Mouse (Mus musculus): Measurements from ENCODE around the gene Grip1. TPM values are rescaled to one million over a fixed set of nuclear protein-coding genes. Genes with fewer than 3 reads are reported as not detected.

Gene Grip1
- polyA plus RNA-seq, 1 experiment from 2014 or later: 16.2 TPM

DNA sequence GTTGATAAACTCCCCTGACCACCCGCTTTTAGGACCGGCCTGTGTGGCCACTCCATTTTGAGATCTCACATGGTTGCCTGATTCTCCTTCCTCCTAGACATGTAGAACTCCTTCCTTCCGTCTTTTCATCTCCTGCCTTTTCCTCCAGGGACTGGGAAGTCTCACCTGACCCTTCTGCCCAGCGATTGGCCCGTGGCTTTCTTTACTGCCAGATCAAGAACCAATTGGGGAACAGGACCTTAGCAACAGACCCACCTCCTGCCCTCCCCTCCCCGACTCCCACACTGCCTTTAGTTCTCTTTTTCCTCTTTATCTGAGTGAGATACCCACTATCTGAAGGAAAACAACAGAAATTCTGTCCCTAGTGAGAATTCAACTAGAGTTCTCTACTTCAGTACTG lies 180.9 kb downstream of the Grip1 start:
- Histone ChIP-seq H3K9ac (ENCODE audit: low read length) (no peak overlapping the region), H3K4me1 (ENCODE audit: control insufficient read depth, insufficient read depth, low read length) (no peaks in the 10 kb centered on the region), H3K27me3 (ENCODE audit: control insufficient read depth, insufficient read depth, low read length) (no peaks in the 10 kb centered on the region), H3K4me3 (ENCODE audit: low read depth, low read length) (no peak overlapping the region), H3K4me2 (ENCODE audit: low read depth) (no peak overlapping the region), H3K9me3 (ENCODE audit: control insufficient read depth, low read length) (no peaks in the 10 kb centered on the region), H3K27ac (ENCODE audit: low read depth, low read length) (no peak overlapping the region), H3K36me3 (ENCODE audit: control insufficient read depth, insufficient read depth, low read length) (no peaks in the 10 kb centered on the region)
- ATAC-seq (ENCODE audit: insufficient read depth, low FRiP score, low TSS enrichment) (no peak), DNase-seq (ENCODE audit: low spot score) (no peak)
- WGBS: 74% methylated on average over 6 of the region's 6 CpGs

DNA sequence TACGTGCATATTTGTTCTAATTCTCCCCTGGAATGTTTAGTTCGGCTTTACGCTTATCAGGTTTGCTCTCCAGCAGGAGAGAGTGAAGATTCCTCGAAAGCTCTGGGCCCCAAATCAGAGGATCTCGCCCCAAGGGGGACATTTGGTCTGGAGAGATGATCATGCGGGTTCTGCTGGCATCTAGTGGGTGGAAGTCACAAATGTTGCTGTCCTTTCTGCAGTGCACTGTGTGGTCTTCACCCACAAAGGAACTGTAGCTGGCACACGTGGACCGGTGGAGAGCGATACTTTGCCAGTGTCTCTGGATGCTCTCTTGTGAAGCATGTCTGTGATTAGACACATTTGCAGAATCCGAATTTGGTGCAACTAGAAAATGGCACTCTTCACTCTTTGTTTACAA lies 186.9 kb downstream of the Grip1 start:
- Histone ChIP-seq H3K4me1 (ENCODE audit: control insufficient read depth, insufficient read depth, low read length) (no peaks in the 10 kb centered on the region), H3K4me2 (ENCODE audit: low read depth) (no peak overlapping the region), H3K9me3 (ENCODE audit: control insufficient read depth, low read length) (no peaks in the 10 kb centered on the region), H3K27ac (ENCODE audit: low read depth, low read length) (no peak overlapping the region), H3K36me3 (ENCODE audit: control insufficient read depth, insufficient read depth, low read length) (no peaks in the 10 kb centered on the region), H3K4me3 (ENCODE audit: low read depth, low read length) (no peak overlapping the region), H3K9ac (ENCODE audit: low read length) (no peak overlapping the region), H3K27me3 (ENCODE audit: control insufficient read depth, insufficient read depth, low read length) (no peaks in the 10 kb centered on the region)
- WGBS: 84% methylated on average over 10 of the region's 10 CpGs
- DNase-seq (ENCODE audit: low spot score) (no peak), ATAC-seq (ENCODE audit: insufficient read depth, low FRiP score, low TSS enrichment) (no peak)

DNA sequence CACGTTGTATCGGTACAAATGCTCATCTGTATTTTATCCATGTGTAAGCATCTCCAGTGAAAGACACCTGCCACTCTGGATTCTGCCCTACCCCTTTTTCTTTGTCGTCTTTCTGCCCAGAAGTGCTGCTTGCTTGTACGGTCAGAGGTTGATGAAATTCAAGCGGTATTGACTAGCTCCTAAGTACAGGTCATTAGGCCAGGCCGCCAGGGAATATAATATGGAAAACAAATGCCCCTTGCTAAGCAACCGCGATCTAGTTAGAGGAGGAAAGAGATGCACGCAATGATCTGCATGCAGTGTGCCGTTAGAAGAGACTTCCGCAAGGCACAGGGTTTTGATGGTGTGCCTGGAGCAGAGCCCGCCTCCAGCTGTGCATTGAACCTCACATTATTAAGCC lies 187.4 kb downstream of the Grip1 start:
- no peaks in the 10 kb centered on the region for H3K36me3 ChIP-seq (ENCODE audit: control insufficient read depth, insufficient read depth, low read length)
- DNase-seq (ENCODE audit: low spot score) (peak; percentile 37), ATAC-seq (ENCODE audit: insufficient read depth, low FRiP score, low TSS enrichment) (no peak)
- no peak overlapping the region for H3K4me2 ChIP-seq (ENCODE audit: low read depth)
- 77% methylated on average over 12 of the region's 12 CpGs for WGBS
- no peaks in the 10 kb centered on the region for H3K4me1 ChIP-seq (ENCODE audit: control insufficient read depth, insufficient read depth, low read length)
- H3K9me3 ChIP-seq (ENCODE audit: control insufficient read depth, low read length): no peaks in the 10 kb centered on the region
- no peak overlapping the region for H3K9ac ChIP-seq (ENCODE audit: low read length)
- H3K4me3 ChIP-seq (ENCODE audit: low read depth, low read length): no peak overlapping the region
- no peaks in the 10 kb centered on the region for H3K27me3 ChIP-seq (ENCODE audit: control insufficient read depth, insufficient read depth, low read length)
- H3K27ac ChIP-seq (ENCODE audit: low read depth, low read length): no peak overlapping the region

DNA sequence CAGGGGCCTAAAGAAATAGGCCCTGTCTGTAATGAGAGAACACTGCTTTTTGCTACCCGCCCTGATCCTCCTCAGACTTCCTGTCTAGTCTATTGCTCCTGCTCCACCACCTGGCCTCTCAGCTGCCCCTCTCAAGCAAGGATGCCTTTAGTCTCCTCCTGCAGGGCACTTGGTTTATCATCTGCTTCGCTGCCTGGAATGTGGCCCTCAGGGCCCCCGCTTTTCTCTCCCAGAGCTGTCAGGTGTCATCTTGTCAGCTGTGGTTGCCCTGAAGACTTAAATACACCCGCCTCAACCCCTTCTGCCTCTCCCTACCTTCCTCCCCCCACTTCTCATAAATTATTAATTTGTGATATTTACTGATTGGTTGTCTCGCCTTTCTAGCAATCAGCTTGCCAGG lies 190.7 kb downstream of the Grip1 start:
- Histone ChIP-seq H3K4me1 (ENCODE audit: control insufficient read depth, insufficient read depth, low read length) (no peaks in the 10 kb centered on the region), H3K27me3 (ENCODE audit: control insufficient read depth, insufficient read depth, low read length) (no peaks in the 10 kb centered on the region), H3K4me3 (ENCODE audit: low read depth, low read length) (no peak overlapping the region), H3K9ac (ENCODE audit: low read length) (no peak overlapping the region), H3K36me3 (ENCODE audit: control insufficient read depth, insufficient read depth, low read length) (no peaks in the 10 kb centered on the region), H3K4me2 (ENCODE audit: low read depth) (no peak overlapping the region), H3K27ac (ENCODE audit: low read depth, low read length) (no peak overlapping the region), H3K9me3 (ENCODE audit: control insufficient read depth, low read length) (no peaks in the 10 kb centered on the region)
- 45% methylated on average over 5 of the region's 5 CpGs for WGBS
- ATAC-seq (ENCODE audit: insufficient read depth, low FRiP score, low TSS enrichment) (no peak), DNase-seq (ENCODE audit: low spot score) (no peak)

DNA sequence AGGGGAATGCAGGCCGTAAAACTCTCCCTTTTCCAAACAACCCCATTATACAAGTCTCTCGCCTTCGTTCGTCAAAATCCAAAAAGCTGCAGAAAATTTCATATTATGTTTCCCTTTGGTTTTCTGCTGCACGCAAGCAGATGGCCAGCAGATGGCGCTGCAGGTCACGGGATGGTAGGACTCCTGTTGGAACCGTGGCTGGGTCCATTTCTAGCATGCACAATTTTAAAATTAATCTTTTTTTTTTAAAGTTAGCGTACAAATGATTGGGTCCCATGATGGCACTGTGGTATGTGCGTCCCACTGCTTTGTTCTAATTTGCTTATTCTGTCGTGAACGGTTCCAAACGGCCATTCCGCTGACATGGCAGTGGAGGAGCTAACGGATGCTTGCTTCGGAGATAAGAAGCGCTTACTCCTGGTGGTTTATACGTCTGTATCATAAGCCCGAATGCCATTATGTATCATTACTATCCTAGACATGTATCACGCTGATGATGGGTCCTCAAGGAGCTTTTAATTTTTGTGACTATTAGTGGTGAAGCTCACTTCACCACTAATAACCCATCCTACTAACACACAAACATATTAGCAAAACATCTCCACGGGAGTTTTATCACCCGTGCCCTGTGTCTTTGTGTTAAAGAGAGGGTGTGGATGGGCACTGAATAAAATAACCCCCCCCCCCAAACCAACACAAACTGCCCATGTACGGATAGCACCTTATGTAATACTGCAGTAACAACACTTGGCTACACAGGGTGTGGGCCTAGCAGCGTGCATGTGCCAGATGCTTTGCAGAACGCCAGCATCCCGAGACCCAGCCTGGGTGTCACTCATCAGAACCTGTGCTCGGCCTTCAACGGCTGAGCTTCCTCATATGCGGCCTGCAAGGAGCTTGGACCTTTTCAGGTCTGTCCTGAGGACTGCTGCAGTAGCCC lies 193.1 kb downstream of the Grip1 start:
- Histone ChIP-seq H3K27ac (ENCODE audit: low read depth, low read length) (no peak overlapping the region), H3K4me3 (ENCODE audit: low read depth, low read length) (no peak overlapping the region), H3K4me1 (ENCODE audit: control insufficient read depth, insufficient read depth, low read length) (no peaks in the 10 kb centered on the region), H3K27me3 (ENCODE audit: control insufficient read depth, insufficient read depth, low read length) (no peaks in the 10 kb centered on the region), H3K9ac (ENCODE audit: low read length) (no peak overlapping the region), H3K9me3 (ENCODE audit: control insufficient read depth, low read length) (no peaks in the 10 kb centered on the region), H3K36me3 (ENCODE audit: control insufficient read depth, insufficient read depth, low read length) (no peaks in the 10 kb centered on the region), H3K4me2 (ENCODE audit: low read depth) (no peak overlapping the region)
- ATAC-seq (ENCODE audit: insufficient read depth, low FRiP score, low TSS enrichment): no peak; the same call in 1 of the 2 replicates
- DNase-seq (ENCODE audit: low spot score): peak; percentile 71
- WGBS: 68% methylated on average over 29 of the region's 29 CpGs

DNA sequence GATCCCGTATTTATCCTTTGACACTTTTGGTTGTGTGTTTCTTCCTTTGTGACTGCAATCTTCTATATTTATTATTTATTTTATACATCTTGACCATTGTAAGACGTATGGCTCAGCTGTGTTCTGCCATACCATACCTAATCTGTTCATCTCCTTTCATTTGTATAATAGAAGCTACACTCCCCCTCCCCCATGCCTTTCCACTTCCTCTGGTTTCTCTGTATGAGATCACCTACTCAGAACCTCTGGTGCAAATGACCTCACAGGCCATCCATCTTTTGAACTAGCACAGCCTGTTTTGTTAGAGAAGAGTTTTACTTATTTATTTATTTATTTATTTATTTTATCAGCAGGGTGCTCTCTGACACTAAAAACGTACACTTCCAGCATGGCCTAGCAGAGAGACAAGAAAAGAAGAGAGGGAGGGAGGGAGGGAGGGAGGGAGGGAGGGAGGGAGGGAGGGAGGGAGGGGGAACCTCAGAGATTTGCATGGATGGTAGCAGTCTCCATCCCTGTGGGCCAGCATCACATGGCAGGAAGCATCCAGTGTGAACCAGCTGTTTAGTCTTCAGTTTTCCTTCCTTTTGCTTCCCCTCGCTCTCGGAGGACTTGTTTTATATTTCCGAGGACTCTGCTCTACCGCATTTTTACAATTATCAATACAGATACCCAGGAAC lies 207.2 kb downstream of the Grip1 start:
- H3K27ac ChIP-seq (ENCODE audit: low read depth, low read length): no peak overlapping the region
- H3K4me1 ChIP-seq (ENCODE audit: control insufficient read depth, insufficient read depth, low read length): peaks cover under 1% of the 10 kb centered on the region; the same call in 1 of the 2 replicates
- H3K27me3 ChIP-seq (ENCODE audit: control insufficient read depth, insufficient read depth, low read length): no peaks in the 10 kb centered on the region
- no peak overlapping the region for H3K4me3 ChIP-seq (ENCODE audit: low read depth, low read length)
- no peaks in the 10 kb centered on the region for H3K9me3 ChIP-seq (ENCODE audit: control insufficient read depth, low read length)
- DNase-seq (ENCODE audit: low spot score) (no peak), ATAC-seq (ENCODE audit: insufficient read depth, low FRiP score, low TSS enrichment) (no peak; the same call in 1 of the 2 replicates)
- H3K36me3 ChIP-seq (ENCODE audit: control insufficient read depth, insufficient read depth, low read length): no peaks in the 10 kb centered on the region
- no peak overlapping the region for H3K4me2 ChIP-seq (ENCODE audit: low read depth)
- no peak overlapping the region for H3K9ac ChIP-seq (ENCODE audit: low read length)
- WGBS: 69% methylated on average over 7 of the region's 7 CpGs

DNA sequence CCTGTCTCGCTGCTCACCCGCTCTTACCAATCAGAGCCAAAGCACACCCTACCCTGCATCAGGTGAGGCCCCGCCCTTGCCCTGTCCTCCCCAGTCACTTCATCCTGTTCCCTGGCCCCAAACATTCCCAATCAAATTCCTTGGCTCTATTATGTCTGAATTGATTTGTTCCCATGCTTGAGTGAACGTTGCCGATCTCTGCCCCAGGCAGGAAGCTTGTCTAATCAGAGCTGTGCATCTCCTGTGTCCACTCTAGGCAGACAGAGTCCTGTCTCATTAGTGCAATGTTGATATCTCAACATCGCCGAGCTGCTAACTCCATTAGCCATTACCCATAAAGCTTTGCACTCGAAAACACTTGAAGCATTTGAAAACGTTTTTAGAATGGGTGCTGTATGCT lies 210.0 kb downstream of the Grip1 start:
- Histone ChIP-seq H3K9ac (ENCODE audit: low read length) (no peak overlapping the region), H3K27me3 (ENCODE audit: control insufficient read depth, insufficient read depth, low read length) (no peaks in the 10 kb centered on the region), H3K4me3 (ENCODE audit: low read depth, low read length) (no peak overlapping the region), H3K27ac (ENCODE audit: low read depth, low read length) (no peak overlapping the region), H3K4me1 (ENCODE audit: control insufficient read depth, insufficient read depth, low read length) (peaks cover 8% of the 10 kb centered on the region), H3K9me3 (ENCODE audit: control insufficient read depth, low read length) (no peaks in the 10 kb centered on the region), H3K36me3 (ENCODE audit: control insufficient read depth, insufficient read depth, low read length) (no peaks in the 10 kb centered on the region), H3K4me2 (ENCODE audit: low read depth) (no peak overlapping the region)
- WGBS: 81% methylated on average over 9 of the region's 9 CpGs
- ATAC-seq (ENCODE audit: insufficient read depth, low FRiP score, low TSS enrichment): no peak
- DNase-seq (ENCODE audit: low spot score): no peak

DNA sequence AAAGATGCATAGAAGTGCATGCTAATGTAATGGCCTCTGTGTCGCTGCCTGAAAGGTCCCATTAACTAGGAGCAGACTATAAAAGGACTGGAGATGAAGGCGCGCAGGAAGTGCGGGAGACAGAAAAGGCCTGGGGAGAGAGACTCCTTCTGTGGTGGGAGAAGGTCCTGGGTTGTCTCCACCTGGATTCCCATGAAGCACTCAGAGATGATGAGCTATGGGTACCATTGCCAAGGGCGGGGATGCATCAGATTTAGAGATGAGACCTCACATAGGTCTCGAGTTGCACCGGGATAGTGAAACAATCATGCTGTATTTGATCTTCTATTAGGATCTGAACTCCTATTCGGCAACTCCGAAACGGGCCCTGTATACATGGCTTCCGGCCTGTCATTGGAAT lies 212.8 kb downstream of the Grip1 start:
- Histone ChIP-seq H3K4me3 (ENCODE audit: low read depth, low read length) (no peak overlapping the region), H3K9ac (ENCODE audit: low read length) (no peak overlapping the region), H3K27me3 (ENCODE audit: control insufficient read depth, insufficient read depth, low read length) (no peaks in the 10 kb centered on the region), H3K4me1 (ENCODE audit: control insufficient read depth, insufficient read depth, low read length) (peaks cover 8% of the 10 kb centered on the region), H3K9me3 (ENCODE audit: control insufficient read depth, low read length) (no peaks in the 10 kb centered on the region), H3K4me2 (ENCODE audit: low read depth) (no peak overlapping the region), H3K36me3 (ENCODE audit: control insufficient read depth, insufficient read depth, low read length) (no peaks in the 10 kb centered on the region), H3K27ac (ENCODE audit: low read depth, low read length) (no peak overlapping the region)
- ATAC-seq (ENCODE audit: insufficient read depth, low FRiP score, low TSS enrichment) (no peak), DNase-seq (ENCODE audit: low spot score) (no peak)
- 67% methylated on average over 11 of the region's 11 CpGs for WGBS

DNA sequence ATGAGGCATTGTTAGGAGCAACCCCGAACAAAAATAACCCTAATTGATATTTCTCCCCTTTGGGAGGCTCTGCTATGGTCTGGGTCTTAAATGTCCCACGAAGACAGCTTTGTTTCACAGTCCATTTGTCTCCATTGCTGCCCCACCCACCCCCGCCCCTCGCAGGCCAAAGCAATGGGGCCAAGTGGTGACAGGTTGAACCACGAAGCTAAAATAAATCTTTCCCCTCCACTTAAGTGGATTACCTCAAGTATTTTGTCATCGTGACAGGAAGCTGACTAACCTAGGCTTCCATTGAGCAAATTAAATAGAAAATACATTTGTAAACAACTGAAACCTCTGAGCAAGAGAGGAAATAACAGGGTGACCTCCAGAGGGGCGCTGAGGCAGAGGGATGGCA lies 216.8 kb downstream of the Grip1 start:
- Histone ChIP-seq H3K4me3 (ENCODE audit: low read depth, low read length) (no peak overlapping the region), H3K4me1 (ENCODE audit: control insufficient read depth, insufficient read depth, low read length) (peaks cover 8% of the 10 kb centered on the region), H3K4me2 (ENCODE audit: low read depth) (no peak overlapping the region), H3K9ac (ENCODE audit: low read length) (no peak overlapping the region), H3K9me3 (ENCODE audit: control insufficient read depth, low read length) (no peaks in the 10 kb centered on the region), H3K27me3 (ENCODE audit: control insufficient read depth, insufficient read depth, low read length) (no peaks in the 10 kb centered on the region), H3K27ac (ENCODE audit: low read depth, low read length) (no peak overlapping the region), H3K36me3 (ENCODE audit: control insufficient read depth, insufficient read depth, low read length) (no peaks in the 10 kb centered on the region)
- ATAC-seq (ENCODE audit: insufficient read depth, low FRiP score, low TSS enrichment) (no peak), DNase-seq (ENCODE audit: low spot score) (no peak)
- 40% methylated on average over 7 of the region's 7 CpGs for WGBS

Data from neural tube, embryonic 11.5 days (tissue).